8 mouse cellular contexts compared by ENCODE assay signal in the genomic region with DNA sequence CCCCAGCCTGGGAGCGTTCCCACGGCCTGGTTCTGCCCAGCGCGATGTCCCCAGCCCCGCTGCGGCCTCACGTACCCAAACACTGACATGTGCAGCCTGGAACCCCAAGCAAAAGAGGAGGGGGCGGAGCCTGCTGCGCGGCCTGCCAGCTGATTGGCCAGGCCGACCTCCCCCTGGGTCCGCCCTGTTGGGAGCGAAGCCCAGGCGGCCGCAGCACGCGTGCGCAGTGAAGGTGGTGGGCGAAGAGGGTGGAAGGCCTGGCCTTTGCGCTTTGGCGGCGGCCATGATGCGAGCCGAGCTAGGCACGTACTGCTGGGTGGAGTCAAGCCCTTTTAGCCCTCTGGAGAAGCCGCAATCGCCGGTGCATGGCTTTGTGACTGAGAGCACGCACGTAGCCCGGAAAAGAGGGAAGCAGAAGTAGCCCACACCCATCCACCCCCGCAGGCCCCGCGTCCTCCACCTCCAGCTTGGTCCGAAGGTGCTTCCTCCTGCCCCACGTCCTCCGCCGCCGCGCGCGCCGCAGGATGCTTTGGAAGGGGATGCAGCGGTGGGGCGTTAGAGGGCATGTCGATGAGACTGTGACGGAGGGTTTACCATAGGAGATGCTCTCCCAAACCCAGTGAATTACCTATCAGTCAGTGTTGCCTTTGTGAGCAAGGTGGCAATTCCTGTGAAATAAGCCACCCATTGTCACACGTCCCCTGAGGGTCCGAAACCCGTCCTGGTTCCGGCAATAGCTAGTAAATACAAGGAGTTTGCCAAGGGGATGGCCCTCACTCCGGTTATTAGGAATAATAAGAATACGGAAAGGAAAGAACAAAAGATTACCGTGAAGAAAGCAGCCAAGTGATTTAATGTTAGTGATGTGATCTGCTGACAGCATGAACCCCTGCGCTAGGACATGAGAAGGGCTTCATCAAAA. TPM values are rescaled to one million over a fixed set of nuclear protein-coding genes. Genes with fewer than 3 reads are reported as not detected.
DNase-seq lines count a peak whose midpoint lies in the region; ATAC-seq and TF ChIP-seq lines count a peak whose summit lies in the region.

No protein-coding gene starts in this region.

- H3K4me3 ChIP-seq in heart, embryonic 15.5 days, result peak overlapping the region; percentile 55
- H3K4me3 ChIP-seq in liver, embryonic 14.5 days (ENCODE audit: insufficient read depth in 1 of 2, low read depth in 2 of 2, low read length in 2 of 2), result peak overlapping the region; percentile 61 to 64
- peak overlapping the region; percentile 41 for H3K4me3 ChIP-seq in neural tube, embryonic 11.5 days (ENCODE audit: low read depth, low read length)
- H3K4me3 ChIP-seq in stomach, postnatal 0 days (ENCODE audit: low read depth, low read length), result peak overlapping the region; percentile 57

- no peaks in the 10 kb centered on the region for H3K9me3 ChIP-seq in heart, embryonic 15.5 days (replicated peaks)
- no peaks in the 10 kb centered on the region for H3K9me3 ChIP-seq in liver, embryonic 14.5 days (ENCODE audit: control insufficient read depth, low read length)
- no peaks in the 10 kb centered on the region for H3K9me3 ChIP-seq in neural tube, embryonic 11.5 days (ENCODE audit: control insufficient read depth, low read length)
- no peaks in the 10 kb centered on the region for H3K9me3 ChIP-seq in stomach, postnatal 0 days (ENCODE audit: control insufficient read depth, low read length)

- peak; percentile 95 for DNase-seq in c-Kit-negative CD71-positive TER-119-positive erythroid progenitor cells, embryonic 14.5 days (ENCODE audit: low read depth, low spot score)
- DNase-seq in fibroblast of lung, adult 2 months (ENCODE audit: low read depth), result peak; percentile 93
- DNase-seq in kidney, postnatal 25 days, result peak; percentile 99
- peak; percentile 95 to 96 (median 96) for DNase-seq in liver, embryonic 14.5 days (ENCODE audit: low read depth in 3 of 3, low spot score in 3 of 3)
- peak; percentile 100 for DNase-seq in neural tube, embryonic 11.5 days (ENCODE audit: low spot score)
- peak; percentile 99 for DNase-seq in stomach, postnatal 0 days (ENCODE audit: low spot score)

- peak overlapping the region; percentile 72 for H3K4me2 ChIP-seq in heart, embryonic 15.5 days
- peak overlapping the region; percentile 98 for H3K4me2 ChIP-seq in liver, embryonic 14.5 days (ENCODE audit: low read depth)
- peak overlapping the region; percentile 63 for H3K4me2 ChIP-seq in neural tube, embryonic 11.5 days (ENCODE audit: low read depth)
- peak overlapping the region; percentile 79 for H3K4me2 ChIP-seq in stomach, postnatal 0 days (replicated peaks; ENCODE audit: low read depth)

- no peak for TF ChIP-seq CTCF in liver, embryonic 14.5 days (IDR thresholded peaks at IDR 0.05; ENCODE audit: low read depth)
- TF ChIP-seq CTCF in stomach, postnatal 0 days (IDR thresholded peaks at IDR 0.05; ENCODE audit: low read depth), result no peak; the same call in 1 of the 2 replicates

- peak; percentile 25; the same call in 1 of the 2 replicates for TF ChIP-seq EP300 in liver, embryonic 14.5 days (IDR thresholded peaks at IDR 0.05; ENCODE audit: low read depth)
- TF ChIP-seq EP300 in stomach, postnatal 0 days (optimal IDR thresholded peaks at IDR 0.05), result no peak

- H3K27me3 ChIP-seq in heart, embryonic 15.5 days, result no peaks in the 10 kb centered on the region
- no peaks in the 10 kb centered on the region for H3K27me3 ChIP-seq in liver, embryonic 14.5 days (ENCODE audit: control insufficient read depth, insufficient read depth, low read length)
- H3K27me3 ChIP-seq in neural tube, embryonic 11.5 days (ENCODE audit: control insufficient read depth, insufficient read depth, low read length), result no peaks in the 10 kb centered on the region
- no peaks in the 10 kb centered on the region for H3K27me3 ChIP-seq in stomach, postnatal 0 days (ENCODE audit: control insufficient read depth, insufficient read depth, low read length)

- H3K36me3 ChIP-seq in heart, embryonic 15.5 days, result peaks cover 26% of the 10 kb centered on the region
- peaks cover 11% of the 10 kb centered on the region for H3K36me3 ChIP-seq in liver, embryonic 14.5 days (replicated peaks; ENCODE audit: control insufficient read depth, insufficient read depth, low read depth)
- no peaks in the 10 kb centered on the region for H3K36me3 ChIP-seq in neural tube, embryonic 11.5 days (ENCODE audit: control insufficient read depth, insufficient read depth, low read length)
- peaks cover 10% of the 10 kb centered on the region; the same call in 1 of the 2 replicates for H3K36me3 ChIP-seq in stomach, postnatal 0 days (ENCODE audit: control insufficient read depth, insufficient read depth, low read length)

- ATAC-seq in CD4-positive, CD25-positive, alpha-beta regulatory T cell, adult 4 months, result peak; percentile 95
- peak; percentile 99 for ATAC-seq in heart, embryonic 15.5 days (replicated peaks; ENCODE audit: insufficient number of reproducible peaks, insufficient read depth, low FRiP score, low read depth)
- ATAC-seq in liver, embryonic 14.5 days (ENCODE audit: insufficient read depth), result peak; percentile 99
- ATAC-seq in neural tube, embryonic 11.5 days (ENCODE audit: insufficient read depth, low FRiP score, low TSS enrichment), result peak; percentile 99
- ATAC-seq in stomach, postnatal 0 days (ENCODE audit: low FRiP score, low TSS enrichment), result peak; percentile 99

- 5% methylated on average over 54 of the region's 55 CpGs for WGBS in heart, embryonic 15.5 days
- WGBS in liver, embryonic 14.5 days (ENCODE audit: insufficient replicate concordance), result 6% methylated on average over 53 of the region's 55 CpGs
- WGBS in neural tube, embryonic 11.5 days, result 7% methylated on average over 55 of the region's 55 CpGs
- 5% methylated on average over 49 of the region's 55 CpGs for WGBS in stomach, postnatal 0 days

- peak overlapping the region; percentile 98 for H3K27ac ChIP-seq in heart, embryonic 15.5 days
- peak overlapping the region; percentile 64 for H3K27ac ChIP-seq in liver, embryonic 14.5 days
- peak overlapping the region; percentile 99 for H3K27ac ChIP-seq in neural tube, embryonic 11.5 days (ENCODE audit: low read depth, low read length)
- H3K27ac ChIP-seq in stomach, postnatal 0 days (replicated peaks), result peak overlapping the region; percentile 97

- H3K9ac ChIP-seq in heart, embryonic 15.5 days, result peak overlapping the region; percentile 67
- H3K9ac ChIP-seq in liver, embryonic 14.5 days (replicated peaks), result peak overlapping the region; percentile 76
- peak overlapping the region; percentile 90 for H3K9ac ChIP-seq in neural tube, embryonic 11.5 days (ENCODE audit: low read length)
- H3K9ac ChIP-seq in stomach, postnatal 0 days (ENCODE audit: low read length), result peak overlapping the region; percentile 74

- H3K4me1 ChIP-seq in heart, embryonic 15.5 days (replicated peaks), result peaks cover 12% of the 10 kb centered on the region
- H3K4me1 ChIP-seq in liver, embryonic 14.5 days (replicated peaks; ENCODE audit: control insufficient read depth in 2 of 2, insufficient read depth in 2 of 2, low read length in 1 of 2), result peaks cover 8 to 10% of the 10 kb centered on the region in 2 experiments
- H3K4me1 ChIP-seq in neural tube, embryonic 11.5 days (ENCODE audit: control insufficient read depth, insufficient read depth, low read length), result no peaks in the 10 kb centered on the region
- no peaks in the 10 kb centered on the region for H3K4me1 ChIP-seq in stomach, postnatal 0 days (replicated peaks; ENCODE audit: control insufficient read depth, insufficient read depth)

RNA-seq across cellular contexts. Expression of a gene that starts 0.9 kb away (rescaled TPM):
- 1 to 10 TPM in 1 of 2 experiments, under 1 TPM in 1; 0.22 to 1.4 TPM for polyA plus RNA-seq in CD4-positive, CD25-positive, alpha-beta regulatory T cell, adult 4 months (2017; shearing (Covaris generic))
- polyA plus RNA-seq in heart, embryonic 15.5 days (2015; fragmentation: Nextera tagmentation; extraction: Ambion mirVana), result 0.76 and 1.1 TPM in 2 replicates
- polyA plus RNA-seq in liver, embryonic 14.5 days (2012; rRNA removed), result 0.02 TPM in 1 of 2 replicates, not detected in the other
- polyA plus RNA-seq in liver, embryonic 14.5 days (2014; fragmentation: Nextera tagmentation; extraction: Ambion mirVana), result 0.08 and 0.17 TPM in 2 replicates
- 0.21 and 0.47 TPM in 2 replicates for polyA plus RNA-seq in neural tube, embryonic 11.5 days (2014; fragmentation: Nextera tagmentation; extraction: Ambion mirVana)
- polyA plus RNA-seq in stomach, postnatal 0 days (2015; fragmentation: Nextera tagmentation; extraction: Ambion mirVana), result 0.15 and 0.24 TPM in 2 replicates

RNA-seq across cellular contexts. Expression of a gene that starts 5.5 kb away (rescaled TPM):
- 10 to 100 TPM; 13.0 to 15.2 TPM for polyA plus RNA-seq in CD4-positive, CD25-positive, alpha-beta regulatory T cell, adult 4 months (2017; shearing (Covaris generic))
- polyA plus RNA-seq in heart, embryonic 15.5 days (2015; fragmentation: Nextera tagmentation; extraction: Ambion mirVana), result 17.9 and 19.6 TPM in 2 replicates
- 1.5 and 2.0 TPM in 2 replicates for polyA plus RNA-seq in liver, embryonic 14.5 days (2012; rRNA removed)
- polyA plus RNA-seq in liver, embryonic 14.5 days (2014; fragmentation: Nextera tagmentation; extraction: Ambion mirVana), result 3.1 and 3.2 TPM in 2 replicates
- 13.4 and 15.6 TPM in 2 replicates for polyA plus RNA-seq in neural tube, embryonic 11.5 days (2014; fragmentation: Nextera tagmentation; extraction: Ambion mirVana)
- polyA plus RNA-seq in stomach, postnatal 0 days (2015; fragmentation: Nextera tagmentation; extraction: Ambion mirVana), result 16.0 and 17.7 TPM in 2 replicates

RNA-seq across cellular contexts. Expression of a gene that starts 24.7 kb away (rescaled TPM):
- 10 to 100 TPM; 72.1 to 78.7 TPM for polyA plus RNA-seq in CD4-positive, CD25-positive, alpha-beta regulatory T cell, adult 4 months (2017; shearing (Covaris generic))
- polyA plus RNA-seq in heart, embryonic 15.5 days (2015; fragmentation: Nextera tagmentation; extraction: Ambion mirVana), result 50.0 and 51.7 TPM in 2 replicates
- polyA plus RNA-seq in liver, embryonic 14.5 days (2012; rRNA removed), result 13.7 and 20.1 TPM in 2 replicates
- polyA plus RNA-seq in liver, embryonic 14.5 days (2014; fragmentation: Nextera tagmentation; extraction: Ambion mirVana), result 32.4 and 36.0 TPM in 2 replicates
- polyA plus RNA-seq in neural tube, embryonic 11.5 days (2014; fragmentation: Nextera tagmentation; extraction: Ambion mirVana), result 55.7 and 56.7 TPM in 2 replicates
- polyA plus RNA-seq in stomach, postnatal 0 days (2015; fragmentation: Nextera tagmentation; extraction: Ambion mirVana), result 68.8 and 73.8 TPM in 2 replicates

RNA-seq across cellular contexts. Expression of a gene that starts 25.0 kb away (rescaled TPM):
- polyA plus RNA-seq in CD4-positive, CD25-positive, alpha-beta regulatory T cell, adult 4 months (2017; shearing (Covaris generic)), result 1 to 10 TPM; 1.9 to 3.2 TPM
- 3.0 and 3.2 TPM in 2 replicates for polyA plus RNA-seq in heart, embryonic 15.5 days (2015; fragmentation: Nextera tagmentation; extraction: Ambion mirVana)
- polyA plus RNA-seq in liver, embryonic 14.5 days (2012; rRNA removed), result 0.37 and 0.65 TPM in 2 replicates
- 0.18 and 0.53 TPM in 2 replicates for polyA plus RNA-seq in liver, embryonic 14.5 days (2014; fragmentation: Nextera tagmentation; extraction: Ambion mirVana)
- 2.3 and 2.9 TPM in 2 replicates for polyA plus RNA-seq in neural tube, embryonic 11.5 days (2014; fragmentation: Nextera tagmentation; extraction: Ambion mirVana)
- 1.2 and 1.7 TPM in 2 replicates for polyA plus RNA-seq in stomach, postnatal 0 days (2015; fragmentation: Nextera tagmentation; extraction: Ambion mirVana)

Comparison
In these comparisons a context has a peak if more than half of its experiments do, and no peak if none do; other contexts are left out.
1. Peak in every context shown above with its lines: DNase-seq, ATAC-seq, H3K4me3 ChIP-seq and H3K27ac ChIP-seq.